Mouse (Mus musculus): Measurements from ENCODE around the gene Asic4. TPM values are rescaled to one million over a fixed set of nuclear protein-coding genes. Genes with fewer than 3 reads are reported as not detected.

Asic4 gene
- total and polyA plus RNA-seq, 2 experiments from 2014 or later: 7.7 to 21.4 TPM

DNA sequence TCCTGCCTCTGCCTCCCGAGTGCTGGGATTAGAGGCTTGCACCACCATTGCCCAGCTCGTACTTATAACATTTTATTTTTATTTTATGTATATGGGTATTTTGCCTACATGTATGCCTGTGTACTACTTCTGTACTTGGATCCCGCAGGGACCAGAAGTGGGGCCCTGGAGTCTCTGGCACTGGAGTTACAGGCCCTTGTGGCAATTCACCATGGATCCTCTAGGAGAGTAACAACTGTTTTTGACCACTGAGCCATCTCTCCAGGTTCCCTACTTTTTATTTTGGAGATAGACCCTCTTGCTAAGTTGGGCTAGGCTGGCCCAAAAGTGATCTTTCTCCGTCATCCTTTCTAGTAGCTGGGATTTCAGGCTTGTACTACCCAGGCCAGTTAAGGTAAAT lies 68.2 kb downstream of the Asic4 start:
- 92% methylated on average over 4 of the region's 4 CpGs for WGBS
- Histone ChIP-seq H3K27me3 (ENCODE audit: insufficient read depth, low read length) (no peaks in the 10 kb centered on the region), H3K9ac (no peak overlapping the region), H3K36me3 (ENCODE audit: insufficient read depth) (no peaks in the 10 kb centered on the region), H3K9me3 (ENCODE audit: low read length) (no peaks in the 10 kb centered on the region), H3K4me1 (ENCODE audit: insufficient read depth) (peaks cover 4% of the 10 kb centered on the region), H3K27ac (ENCODE audit: low read depth, low read length) (no peak overlapping the region), H3K4me3 (ENCODE audit: low read depth, low read length) (no peak overlapping the region), H3K4me2 (ENCODE audit: low read depth) (no peak overlapping the region)
- no peak for TF ChIP-seq CTCF (IDR thresholded peaks at IDR 0.05; ENCODE audit: low read depth)
- ATAC-seq: no peak
- DNase-seq: no peak

DNA sequence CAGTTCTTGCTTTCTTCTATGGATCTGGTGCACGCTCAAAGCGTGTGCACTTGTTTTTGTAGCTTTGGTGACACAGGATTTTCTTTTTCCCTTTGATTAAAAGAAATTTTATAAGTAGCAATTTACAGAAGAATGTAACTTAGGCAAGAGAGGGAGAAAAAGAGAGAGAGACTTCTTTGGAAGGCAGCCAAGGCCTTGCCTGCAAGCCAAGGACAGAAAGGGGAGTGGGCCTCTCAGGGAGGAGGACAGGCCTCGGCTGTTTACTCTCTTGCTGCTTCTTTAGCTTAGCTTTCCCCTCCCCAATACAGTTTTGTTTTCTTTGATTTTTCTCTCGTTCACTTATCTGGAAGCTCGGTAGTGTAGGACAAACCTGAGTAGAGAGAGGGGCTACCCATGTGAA lies 69.3 kb downstream of the Asic4 start:
- H3K4me3 ChIP-seq (ENCODE audit: low read depth, low read length): no peak overlapping the region
- WGBS: 45% methylated on average over 5 of the region's 5 CpGs
- no peak overlapping the region for H3K9ac ChIP-seq
- no peak overlapping the region for H3K4me2 ChIP-seq (ENCODE audit: low read depth)
- no peak for TF ChIP-seq CTCF (IDR thresholded peaks at IDR 0.05; ENCODE audit: low read depth)
- no peaks in the 10 kb centered on the region for H3K36me3 ChIP-seq (ENCODE audit: insufficient read depth)
- ATAC-seq: no peak
- H3K9me3 ChIP-seq (ENCODE audit: low read length): no peaks in the 10 kb centered on the region
- H3K27ac ChIP-seq (ENCODE audit: low read depth, low read length): no peak overlapping the region
- no peaks in the 10 kb centered on the region for H3K27me3 ChIP-seq (ENCODE audit: insufficient read depth, low read length)
- DNase-seq: no peak
- peaks cover 4% of the 10 kb centered on the region for H3K4me1 ChIP-seq (ENCODE audit: insufficient read depth)

DNA sequence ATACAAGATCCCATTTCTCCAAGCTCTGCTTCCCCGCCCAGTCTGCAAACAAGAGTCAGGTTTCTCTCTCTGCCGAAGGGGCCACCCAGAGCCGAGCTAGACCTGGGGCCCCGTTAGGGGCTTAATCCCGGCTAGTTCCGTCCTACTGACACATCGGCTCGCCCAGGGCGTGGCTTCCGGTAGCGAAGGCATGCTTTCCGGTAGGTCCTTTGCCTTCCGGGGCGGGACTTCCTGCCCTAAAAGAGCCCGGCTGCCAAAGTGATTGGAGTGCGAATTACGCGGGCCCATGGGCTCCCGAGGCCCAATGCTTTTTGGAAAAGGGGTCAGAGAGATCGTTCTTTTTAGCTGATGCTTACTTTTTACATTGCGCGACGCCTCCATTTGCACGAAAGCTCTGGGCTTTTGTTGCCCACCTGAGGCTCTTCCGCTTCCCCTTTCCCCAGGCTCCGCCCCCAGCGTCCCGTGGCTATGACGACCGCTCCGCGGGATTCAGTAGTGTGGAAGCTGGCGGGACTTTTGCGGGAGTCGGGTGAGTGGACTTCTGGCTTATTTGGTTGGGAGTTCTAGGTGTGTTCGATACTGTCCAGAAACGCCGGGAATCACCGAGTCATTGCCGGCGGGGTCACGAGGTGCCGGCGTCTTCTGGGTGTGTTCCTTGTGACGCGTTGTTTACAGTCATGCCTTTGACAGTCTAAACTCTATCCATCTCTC lies 71.2 kb downstream of the Asic4 start, which contains the start of gene Stk11ip:
Gene Stk11ip, plus strand, starts transcription at position 209 of the 711 bp plus-strand sequence.
- Histone ChIP-seq H3K36me3 (ENCODE audit: insufficient read depth) (peaks cover 11% of the 10 kb centered on the region), H3K9ac (peak within 1 kb of the TSS; percentile 53), H3K4me3 (ENCODE audit: low read depth, low read length) (peak within 1 kb of the TSS; percentile 57), H3K4me1 (ENCODE audit: insufficient read depth) (peaks cover 4% of the 10 kb centered on the region), H3K9me3 (ENCODE audit: low read length) (no peaks in the 10 kb centered on the region), H3K4me2 (ENCODE audit: low read depth) (peak within 1 kb of the TSS; percentile 56), H3K27me3 (ENCODE audit: insufficient read depth, low read length) (no peaks in the 10 kb centered on the region), H3K27ac (ENCODE audit: low read depth, low read length) (peak within 1 kb of the TSS; percentile 80)
- DNase-seq: peak; percentile 95
- 1% methylated on average over 46 of the region's 46 CpGs for WGBS
- TF ChIP-seq CTCF (IDR thresholded peaks at IDR 0.05; ENCODE audit: low read depth): no peak
- ATAC-seq: peak; percentile 99

Other genes with a start within 250 kb of the Asic4 start
- gene Glb1l, start 239.6 kb upstream of the Asic4 start, total RNA-seq (2014; rRNA removed): 15.0 and 18.5 TPM in 2 replicates
- 10.3 and 12.4 TPM in 2 replicates for gene Glb1l, start 239.6 kb upstream of the Asic4 start, polyA plus RNA-seq (2015; fragmentation: Nextera tagmentation; extraction: Ambion mirVana)
- 102 and 109 TPM in 2 replicates for gene Stk16, start 239.6 kb upstream of the Asic4 start, total RNA-seq (2014; rRNA removed)
- 95.6 and 102 TPM in 2 replicates for gene Stk16, start 239.6 kb upstream of the Asic4 start, polyA plus RNA-seq (2015; fragmentation: Nextera tagmentation; extraction: Ambion mirVana)
- gene Tuba4a, start 230.6 kb upstream of the Asic4 start, total RNA-seq (2014; rRNA removed): 54.8 and 58.5 TPM in 2 replicates
- 76.9 and 87.1 TPM in 2 replicates for gene Tuba4a, start 230.6 kb upstream of the Asic4 start, polyA plus RNA-seq (2015; fragmentation: Nextera tagmentation; extraction: Ambion mirVana)
- 0.46 TPM in 1 of 2 replicates, not detected in the other for gene A630095N17Rik, start 218.3 kb upstream of the Asic4 start, total RNA-seq (2014; rRNA removed)
- 0.34 TPM in 1 of 2 replicates, not detected in the other for gene A630095N17Rik, start 218.3 kb upstream of the Asic4 start, polyA plus RNA-seq (2015; fragmentation: Nextera tagmentation; extraction: Ambion mirVana)
- gene Dnajb2, start 214.0 kb upstream of the Asic4 start, total RNA-seq (2014; rRNA removed): 32.2 and 39.7 TPM in 2 replicates
- 37.4 and 47.0 TPM in 2 replicates for gene Dnajb2, start 214.0 kb upstream of the Asic4 start, polyA plus RNA-seq (2015; fragmentation: Nextera tagmentation; extraction: Ambion mirVana)
- 58.2 and 68.7 TPM in 2 replicates for gene Ptprn, start 185.9 kb upstream of the Asic4 start, total RNA-seq (2014; rRNA removed)
- 21.5 and 31.5 TPM in 2 replicates for gene Ptprn, start 185.9 kb upstream of the Asic4 start, polyA plus RNA-seq (2015; fragmentation: Nextera tagmentation; extraction: Ambion mirVana)
- gene Resp18, start 172.0 kb upstream of the Asic4 start, total RNA-seq (2014; rRNA removed): 136 and 170 TPM in 2 replicates
- gene Resp18, start 172.0 kb upstream of the Asic4 start, polyA plus RNA-seq (2015; fragmentation: Nextera tagmentation; extraction: Ambion mirVana): 123 and 186 TPM in 2 replicates
- 135 and 164 TPM in 2 replicates for gene Dnpep, start 132.4 kb upstream of the Asic4 start, total RNA-seq (2014; rRNA removed)
- 140 and 156 TPM in 2 replicates for gene Dnpep, start 132.4 kb upstream of the Asic4 start, polyA plus RNA-seq (2015; fragmentation: Nextera tagmentation; extraction: Ambion mirVana)
- gene Des, start 90.1 kb upstream of the Asic4 start, total RNA-seq (2014; rRNA removed): 1.0 and 1.4 TPM in 2 replicates
- 1.2 TPM in 2 replicates for gene Des, start 90.1 kb upstream of the Asic4 start, polyA plus RNA-seq (2015; fragmentation: Nextera tagmentation; extraction: Ambion mirVana)
- 44.4 and 56.3 TPM in 2 replicates for gene Speg, start 75.1 kb upstream of the Asic4 start, total RNA-seq (2014; rRNA removed)
- 17.8 and 20.6 TPM in 2 replicates for gene Speg, start 75.1 kb upstream of the Asic4 start, polyA plus RNA-seq (2015; fragmentation: Nextera tagmentation; extraction: Ambion mirVana)
- gene Gmppa, start 14.5 kb upstream of the Asic4 start, total RNA-seq (2014; rRNA removed): 57.3 and 68.3 TPM in 2 replicates
- 64.0 and 64.9 TPM in 2 replicates for gene Gmppa, start 14.5 kb upstream of the Asic4 start, polyA plus RNA-seq (2015; fragmentation: Nextera tagmentation; extraction: Ambion mirVana)
- 65.9 and 80.4 TPM in 2 replicates for gene Chpf, start 28.9 kb downstream of the Asic4 start, total RNA-seq (2014; rRNA removed)
- gene Chpf, start 28.9 kb downstream of the Asic4 start, polyA plus RNA-seq (2015; fragmentation: Nextera tagmentation; extraction: Ambion mirVana): 55.5 and 56.8 TPM in 2 replicates
- 54.8 and 58.0 TPM in 2 replicates for gene Tmem198, start 29.1 kb downstream of the Asic4 start, total RNA-seq (2014; rRNA removed)
- 61.2 and 70.8 TPM in 2 replicates for gene Tmem198, start 29.1 kb downstream of the Asic4 start, polyA plus RNA-seq (2015; fragmentation: Nextera tagmentation; extraction: Ambion mirVana)
- gene Obsl1, start 56.0 kb downstream of the Asic4 start, total RNA-seq (2014; rRNA removed): 28.4 and 43.7 TPM in 2 replicates
- 18.7 and 22.9 TPM in 2 replicates for gene Obsl1, start 56.0 kb downstream of the Asic4 start, polyA plus RNA-seq (2015; fragmentation: Nextera tagmentation; extraction: Ambion mirVana)
- 24.5 and 26.6 TPM in 2 replicates for gene Inha, start 56.6 kb downstream of the Asic4 start, total RNA-seq (2014; rRNA removed)
- 19.6 and 24.8 TPM in 2 replicates for gene Inha, start 56.6 kb downstream of the Asic4 start, polyA plus RNA-seq (2015; fragmentation: Nextera tagmentation; extraction: Ambion mirVana)
- gene Stk11ip, start 71.1 kb downstream of the Asic4 start, total RNA-seq (2014; rRNA removed): 25.8 and 34.7 TPM in 2 replicates
- gene Stk11ip, start 71.1 kb downstream of the Asic4 start, polyA plus RNA-seq (2015; fragmentation: Nextera tagmentation; extraction: Ambion mirVana): 12.1 and 14.3 TPM in 2 replicates
- gene Slc4a3, start 95.8 kb downstream of the Asic4 start, total RNA-seq (2014; rRNA removed): 101 and 120 TPM in 2 replicates
- gene Slc4a3, start 95.8 kb downstream of the Asic4 start, polyA plus RNA-seq (2015; fragmentation: Nextera tagmentation; extraction: Ambion mirVana): 56.0 and 73.0 TPM in 2 replicates

Data from forebrain, postnatal 0 days (tissue).